Mouse (Mus musculus) liver, postnatal 0 days (tissue): ENCODE data around the gene Sdk2. TPM values are rescaled to one million over a fixed set of nuclear protein-coding genes. Genes with fewer than 3 reads are reported as not detected.

Experiments used
- ATAC-seq: fragments of 200-750 bp; cut with Nextera tagmentation; 2 replicates; pipeline ENCODE4 v1.8.0; 2017; ENCODE audit warnings: mild to moderate bottlenecking, moderate library complexity
- DNase-seq: peaks from one replicate; pipeline ENCODE4 v3.0.0-alpha.2; 2016
- H3K27ac ChIP-seq: fragments of 300-500 bp; sonication (generic); 2 replicates; pipeline ENCODE4 v1.5.1; 2014; ENCODE audit warnings: antibody characterized with exemption, moderate library complexity, mild to moderate bottlenecking, low read depth
- H3K27me3 ChIP-seq: fragments of 300-500 bp; sonication (generic); 2 replicates; pipeline ENCODE4 v1.6.1; 2014; ENCODE audit warnings: low read length, control low read depth, mixed read lengths; ENCODE audit not compliant: insufficient read depth
- H3K36me3 ChIP-seq: fragments of 300-500 bp; sonication (generic); replicated peaks from 2 replicates; pipeline ENCODE4 v1.6.1; 2014; ENCODE audit warnings: mild to moderate bottlenecking, control low read depth, low read length, moderate library complexity, mixed read lengths; ENCODE audit not compliant: insufficient read depth
- H3K4me1 ChIP-seq: fragments of 300-500 bp; sonication (generic); 2 replicates; pipeline ENCODE4 v1.6.1; 2014; ENCODE audit warnings: antibody characterized with exemption, mild to moderate bottlenecking, control low read depth; ENCODE audit not compliant: insufficient read depth
- H3K4me2 ChIP-seq: fragments of 300-500 bp; sonication (generic); 2 replicates; pipeline ENCODE4 v1.6.1; 2014; ENCODE audit warnings: low read depth, mild to moderate bottlenecking, low read length, moderate library complexity, mixed read lengths
- H3K4me3 ChIP-seq: fragments of 300-500 bp; sonication (generic); 2 replicates; pipeline ENCODE4 v1.5.1; 2014; ENCODE audit warnings: low read depth, low read length
- H3K9ac ChIP-seq: fragments of 300-500 bp; sonication (generic); replicated peaks from 2 replicates; pipeline ENCODE4 v1.6.1; 2014; ENCODE audit warnings: mild to moderate bottlenecking, moderate library complexity
- H3K9me3 ChIP-seq: fragments of 300-500 bp; sonication (generic); 2 replicates; pipeline ENCODE4 v1.6.1; 2016; ENCODE audit warnings: mild to moderate bottlenecking, control low read depth, low read length, mixed read lengths
- CTCF ChIP-seq: sonication (generic); IDR thresholded peaks from 2 replicates; pipeline ENCODE4 v1.5.1; 2016; ENCODE audit warnings: antibody characterized with exemption, low read depth
- EP300 ChIP-seq: IDR thresholded peaks from 2 replicates; pipeline ENCODE4 v1.6.1; 2016; ENCODE audit warnings: antibody characterized with exemption, low read depth, mild to moderate bottlenecking
- WGBS: fragments of 180-500 bp; shearing (Covaris S2); extraction: QIAGEN DNeasy Blood & Tissue Kit; methylation state at CpG from one replicate; pipeline ENCODE4 v1.1.7; 2014; ENCODE audit not compliant: insufficient replicate concordance; 5-methylcytosine and 5-hydroxymethylcytosine counted together
- polyA plus RNA-seq: library from polyadenylated mRNA; unstranded; fragments of >200 nt; fragmentation: Nextera tagmentation; extraction: Ambion mirVana; gene quantifications from 2 replicates; pipeline ENCODE4 v1.2.1, GENCODE M21; 2015

Gene Sdk2
- polyA plus RNA-seq, 1 experiment from 2014 or later, result 0.15 TPM

DNA sequence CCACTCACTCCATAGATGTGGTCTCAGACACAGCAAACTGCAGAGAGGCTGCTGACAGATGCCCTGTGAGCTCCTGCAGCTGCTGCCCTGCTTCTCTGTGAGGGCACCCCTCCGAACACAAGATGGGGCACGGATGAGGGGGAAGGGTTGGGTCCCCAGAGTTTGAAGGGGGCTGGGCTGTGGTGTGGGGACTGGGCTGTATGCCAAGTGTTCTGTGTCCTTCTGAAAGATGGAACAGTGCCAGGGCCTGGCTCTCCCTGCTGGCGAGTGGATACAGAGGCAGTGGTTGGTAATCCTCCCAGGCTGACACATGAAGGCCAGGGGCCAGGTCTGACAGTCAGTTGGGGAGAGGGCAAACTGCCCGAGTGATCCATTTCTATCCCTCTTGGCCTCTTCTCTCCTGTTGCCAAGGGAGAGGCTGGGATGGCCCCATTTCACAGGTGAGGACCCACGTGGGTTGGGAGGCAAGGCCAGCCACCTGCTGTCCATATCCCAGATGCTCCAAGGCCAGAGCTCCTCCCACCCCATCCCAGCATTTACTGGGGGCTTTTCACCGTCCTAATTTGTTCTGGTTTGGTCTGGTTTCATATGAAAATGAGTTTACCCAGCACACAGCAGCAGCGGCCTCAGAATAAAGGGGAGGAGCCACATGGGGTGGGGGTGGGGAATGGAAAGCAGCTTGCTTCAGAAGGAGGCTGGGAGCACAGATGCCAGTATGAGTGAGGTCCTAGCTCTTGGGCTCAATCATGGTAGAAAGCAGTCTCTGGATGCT lies 84.9 kb downstream of the Sdk2 start:
- ATAC-seq (no peak), DNase-seq (no peak)

DNA sequence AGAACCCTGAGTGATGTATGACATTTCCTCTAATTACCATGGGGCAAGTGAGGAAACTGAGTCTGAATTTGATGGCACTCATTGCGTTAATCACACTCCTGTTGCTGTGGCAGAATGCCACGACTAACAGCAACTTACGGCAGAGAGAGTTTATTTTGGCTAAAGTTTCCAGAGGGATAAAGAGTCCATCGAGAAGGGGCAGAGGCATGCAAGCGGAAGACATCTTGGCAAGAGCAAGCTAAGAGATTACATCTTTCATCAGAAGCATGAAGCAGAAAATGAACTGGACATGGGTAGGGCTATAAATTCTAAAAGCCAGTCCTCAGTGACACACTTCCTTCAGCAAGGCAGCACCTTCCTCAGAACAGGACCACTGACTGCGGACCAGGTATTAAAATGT lies 85.8 kb downstream of the Sdk2 start:
- H3K4me3 ChIP-seq, result no peak overlapping the region
- H3K9ac ChIP-seq, result no peak overlapping the region
- 75% methylated on average over 6 of the region's 6 CpGs for WGBS
- H3K36me3 ChIP-seq, result no peaks in the 10 kb centered on the region
- no peaks in the 10 kb centered on the region for H3K4me1 ChIP-seq
- H3K4me2 ChIP-seq, result no peak overlapping the region
- no peaks in the 10 kb centered on the region for H3K9me3 ChIP-seq
- no peak overlapping the region for H3K27ac ChIP-seq
- TF ChIP-seq CTCF (no peak), EP300 (no peak)
- ATAC-seq (no peak), DNase-seq (no peak)
- no peaks in the 10 kb centered on the region for H3K27me3 ChIP-seq

More for the DNA sequence above, 84.9 kb downstream of the Sdk2 start:
- TF ChIP-seq CTCF (no peak), EP300 (no peak)
- H3K36me3 ChIP-seq, result no peaks in the 10 kb centered on the region
- H3K4me1 ChIP-seq, result no peaks in the 10 kb centered on the region
- 50% methylated on average over 7 of the region's 7 CpGs for WGBS
- no peaks in the 10 kb centered on the region for H3K9me3 ChIP-seq
- H3K27ac ChIP-seq, result no peak overlapping the region
- no peak overlapping the region for H3K4me3 ChIP-seq
- no peaks in the 10 kb centered on the region for H3K27me3 ChIP-seq
- H3K4me2 ChIP-seq, result no peak overlapping the region
- H3K9ac ChIP-seq, result no peak overlapping the region

DNA sequence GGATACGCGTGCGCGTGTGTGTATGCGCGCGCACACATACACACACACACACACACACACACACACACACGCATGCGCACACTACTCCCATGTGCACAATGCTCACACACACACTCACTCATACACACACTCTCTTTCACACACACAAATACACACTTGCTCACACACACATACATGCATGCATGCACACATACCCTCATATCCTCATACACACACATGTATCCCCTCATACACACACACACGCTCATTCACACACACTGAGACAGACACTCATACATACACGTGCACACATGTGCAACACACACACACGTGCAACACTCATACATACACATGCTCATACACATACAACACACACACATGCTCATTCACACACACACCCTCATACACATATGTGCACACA lies 88.5 kb downstream of the Sdk2 start:
- H3K9me3 ChIP-seq, result no peaks in the 10 kb centered on the region
- DNase-seq, result no peak
- 91% methylated on average over 12 of the region's 12 CpGs for WGBS
- no peaks in the 10 kb centered on the region for H3K36me3 ChIP-seq
- H3K4me3 ChIP-seq, result no peak overlapping the region
- H3K9ac ChIP-seq, result no peak overlapping the region
- no peak overlapping the region for H3K4me2 ChIP-seq
- no peak for ATAC-seq
- H3K4me1 ChIP-seq, result no peaks in the 10 kb centered on the region
- TF ChIP-seq CTCF (no peak), EP300 (no peak)
- H3K27me3 ChIP-seq, result no peaks in the 10 kb centered on the region
- H3K27ac ChIP-seq, result no peak overlapping the region

DNA sequence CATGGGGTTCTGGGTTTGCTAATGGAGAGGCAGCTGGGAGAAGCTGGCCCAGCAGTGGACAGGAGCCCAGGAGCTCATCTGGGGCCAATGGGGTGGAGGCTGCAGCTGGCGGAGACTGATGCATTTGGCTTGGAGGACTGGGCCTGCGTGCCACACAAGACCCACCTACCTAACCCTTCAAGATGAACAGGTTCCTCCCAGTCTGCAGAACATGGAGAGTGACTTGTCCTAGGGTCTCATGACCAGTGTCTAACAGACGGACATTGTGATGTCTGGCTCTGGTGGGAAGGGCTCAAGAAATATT lies 91.2 kb downstream of the Sdk2 start:
- Histone ChIP-seq H3K9ac (no peak overlapping the region), H3K36me3 (no peaks in the 10 kb centered on the region), H3K4me2 (no peak overlapping the region), H3K4me1 (no peaks in the 10 kb centered on the region), H3K27ac (no peak overlapping the region), H3K4me3 (no peak overlapping the region), H3K27me3 (no peaks in the 10 kb centered on the region), H3K9me3 (peaks cover 8% of the 10 kb centered on the region)
- 59% methylated on average over 3 of the region's 3 CpGs for WGBS
- ATAC-seq, result no peak
- TF ChIP-seq EP300 (no peak), CTCF (no peak)
- no peak for DNase-seq

DNA sequence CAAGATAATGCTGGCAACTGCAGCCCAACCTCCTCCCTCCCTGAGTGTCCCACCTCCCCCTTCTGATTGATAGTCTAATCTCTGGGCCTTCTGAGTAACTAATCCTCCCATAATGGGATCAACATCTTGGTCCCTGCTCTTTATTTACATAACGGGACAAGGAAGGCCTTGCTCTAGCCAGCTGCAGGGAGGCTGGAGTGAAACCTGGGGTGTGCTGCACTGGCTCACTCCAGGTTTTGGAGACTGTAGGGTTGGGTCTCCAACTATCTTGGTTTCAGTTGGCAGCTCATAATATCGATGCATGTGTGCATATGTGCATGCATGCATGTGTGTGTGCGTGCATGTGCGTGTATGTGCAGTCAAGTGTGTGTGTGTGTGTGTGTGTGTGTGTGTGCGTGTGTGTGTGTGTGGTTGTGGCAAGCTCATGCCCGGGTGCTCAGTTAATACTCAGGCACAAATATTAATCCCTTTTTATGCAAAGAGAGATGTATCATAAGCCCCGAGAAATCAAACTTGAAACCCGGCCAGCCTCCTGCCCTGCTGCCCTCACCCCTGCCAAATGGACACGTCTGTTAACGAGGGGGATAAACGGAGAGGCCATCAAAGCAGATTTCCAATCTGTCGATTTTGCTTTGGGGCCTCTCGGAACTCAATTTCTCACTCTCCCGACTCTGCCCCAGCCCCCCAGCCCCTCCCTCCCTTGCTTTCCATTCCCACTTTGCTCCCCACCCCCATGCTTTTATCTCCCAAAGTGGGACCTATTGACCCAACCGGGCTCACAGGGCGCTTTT lies 91.8 kb downstream of the Sdk2 start:
- DNase-seq (no peak), ATAC-seq (no peak)
- H3K4me3 ChIP-seq, result no peak overlapping the region
- H3K9ac ChIP-seq, result no peak overlapping the region
- no peak overlapping the region for H3K27ac ChIP-seq
- WGBS, result 52% methylated on average over 16 of the region's 16 CpGs
- TF ChIP-seq EP300, result no peak
- TF ChIP-seq CTCF, result no peak
- H3K4me1 ChIP-seq, result no peaks in the 10 kb centered on the region
- H3K9me3 ChIP-seq, result peaks cover 10% of the 10 kb centered on the region
- no peaks in the 10 kb centered on the region for H3K27me3 ChIP-seq
- H3K4me2 ChIP-seq, result no peak overlapping the region
- H3K36me3 ChIP-seq, result no peaks in the 10 kb centered on the region

DNA sequence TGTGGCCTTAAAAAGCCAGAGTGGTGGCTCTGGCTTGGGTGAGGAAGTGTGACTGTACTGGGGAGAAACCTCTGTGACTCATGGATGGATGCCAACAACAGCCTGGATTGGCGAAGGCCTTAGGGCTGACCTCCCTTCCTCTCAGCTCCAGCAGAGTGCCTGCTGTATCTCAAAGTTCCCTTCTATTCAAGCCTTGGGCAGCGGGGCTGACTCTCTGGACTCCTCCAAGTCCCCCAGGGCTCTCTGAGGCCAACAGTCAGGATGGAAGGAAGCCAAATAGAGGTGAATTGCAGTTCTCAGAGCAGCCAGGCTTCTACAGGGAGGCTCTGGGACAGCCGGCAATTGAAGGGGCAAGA lies 94.4 kb downstream of the Sdk2 start:
- H3K4me2 ChIP-seq, result no peak overlapping the region
- no peak overlapping the region for H3K4me3 ChIP-seq
- no peaks in the 10 kb centered on the region for H3K4me1 ChIP-seq
- DNase-seq (no peak), ATAC-seq (no peak)
- H3K27ac ChIP-seq, result no peak overlapping the region
- no peaks in the 10 kb centered on the region for H3K27me3 ChIP-seq
- no peaks in the 10 kb centered on the region for H3K36me3 ChIP-seq
- no peak overlapping the region for H3K9ac ChIP-seq
- TF ChIP-seq CTCF, result no peak
- no peak for TF ChIP-seq EP300
- H3K9me3 ChIP-seq, result peaks cover 24% of the 10 kb centered on the region
- 87% methylated on average over 3 of the region's 3 CpGs for whole genome bisulfite sequencing
